Mouse (Mus musculus): ENCODE results near the gene Ifnar2. TPM values are rescaled to one million over a fixed set of nuclear protein-coding genes. Genes with fewer than 3 reads are reported as not detected.
"Not testable (repeated sequence)": the region's sequence is repeated elsewhere in the genome, so short reads cannot be mapped to it uniquely, and the experiment has no call there.

Gene Ifnar2
- total RNA-seq, 2 experiments from 2014 or later = 26.1 to 31.4 TPM

- no peak for DNase-seq (ENCODE audit: low spot score in 2 of 2)
Measured at GRCm38 (mm10) chr16:91425816-91426215, 53.2 kb downstream of the Ifnar2 start.

GRCm38 (mm10) chr16:91426586-91426985, 54.0 kb downstream of the Ifnar2 start:
- DNase-seq (ENCODE audit: low spot score in 2 of 2) = no peak

GRCm38 (mm10) chr16:91427461-91427860, 54.9 kb downstream of the Ifnar2 start:
- DNase-seq (ENCODE audit: low spot score in 2 of 2) = no peak

GRCm38 (mm10) chr16:91428259-91428865, 55.8 kb downstream of the Ifnar2 start:
- DNase-seq (ENCODE audit: low spot score in 2 of 2) = no peak

- no peak for DNase-seq (ENCODE audit: low spot score in 2 of 2)
Measured at GRCm38 (mm10) chr16:91432720-91433328, 60.2 kb downstream of the Ifnar2 start.

GRCm38 (mm10) chr16:91433329-91433933, 60.8 kb downstream of the Ifnar2 start:
- no peak for DNase-seq (ENCODE audit: low spot score in 2 of 2)

GRCm38 (mm10) chr16:91434119-91434518, 61.5 kb downstream of the Ifnar2 start:
- no peak for DNase-seq (ENCODE audit: low spot score in 2 of 2)

GRCm38 (mm10) chr16:91438081-91438480, 65.5 kb downstream of the Ifnar2 start:
- no peak for DNase-seq (ENCODE audit: low spot score in 2 of 2)

GRCm38 (mm10) chr16:91438599-91438998, 66.0 kb downstream of the Ifnar2 start:
- not testable (repeated sequence) for DNase-seq (ENCODE audit: low spot score in 2 of 2)

- peak in 1 of 2 experiments; percentile 39 for DNase-seq (ENCODE audit: low spot score in 2 of 2)
Measured at GRCm38 (mm10) chr16:91441366-91441765, 68.8 kb downstream of the Ifnar2 start.

GRCm38 (mm10) chr16:91441811-91442240, 69.2 kb downstream of the Ifnar2 start:
- no peak for DNase-seq (ENCODE audit: low spot score in 2 of 2)

GRCm38 (mm10) chr16:91442446-91442845, 69.9 kb downstream of the Ifnar2 start:
- no peak for DNase-seq (ENCODE audit: low spot score in 2 of 2)

GRCm38 (mm10) chr16:91443211-91443611, 70.6 kb downstream of the Ifnar2 start:
- DNase-seq (ENCODE audit: low spot score in 2 of 2) = no peak

GRCm38 (mm10) chr16:91444847-91445246, 72.3 kb downstream of the Ifnar2 start:
- DNase-seq (ENCODE audit: low spot score in 2 of 2) = no peak

- DNase-seq (ENCODE audit: low spot score in 2 of 2) = no peak
Measured at GRCm38 (mm10) chr16:91445566-91445965, 73.0 kb downstream of the Ifnar2 start.

GRCm38 (mm10) chr16:91446778-91447511, 74.4 kb downstream of the Ifnar2 start:
- DNase-seq (ENCODE audit: low spot score in 2 of 2) = no peak

- no peak for DNase-seq (ENCODE audit: low spot score in 2 of 2)
Measured at GRCm38 (mm10) chr16:91447512-91447900, 74.9 kb downstream of the Ifnar2 start.

GRCm38 (mm10) chr16:91448088-91448487, 75.5 kb downstream of the Ifnar2 start:
- DNase-seq (ENCODE audit: low spot score in 2 of 2) = no peak

GRCm38 (mm10) chr16:91448895-91449294, 76.3 kb downstream of the Ifnar2 start:
- DNase-seq (ENCODE audit: low spot score in 2 of 2) = no peak

- DNase-seq (ENCODE audit: low spot score in 2 of 2) = no peak
Measured at GRCm38 (mm10) chr16:91450137-91451064, 77.8 kb downstream of the Ifnar2 start.

- no peak for DNase-seq (ENCODE audit: low spot score in 2 of 2)
Measured at GRCm38 (mm10) chr16:91451949-91452348, 79.4 kb downstream of the Ifnar2 start.

Measured in gastrocnemius, postnatal 4 days (tissue).